Mouse (Mus musculus) liver, postnatal 0 days (tissue): ENCODE data around the gene Bach1.

Experiments
- CTCF ChIP-seq: sonication (generic); IDR thresholded peaks from 2 replicates; pipeline ENCODE4 v1.5.1; 2016; ENCODE audit warnings: antibody characterized with exemption, low read depth
- EP300 ChIP-seq: IDR thresholded peaks from 2 replicates; pipeline ENCODE4 v1.6.1; 2016; ENCODE audit warnings: antibody characterized with exemption, low read depth, mild to moderate bottlenecking

GRCm38 (mm10) chr16:87758016-87758415 lies 59.3 kb downstream of the Bach1 start:
- TF ChIP-seq CTCF (no peak), EP300 (no peak)
